Mouse (Mus musculus): Measurements from ENCODE around the gene Cbx4.
"Not testable (repeated sequence)": the region's sequence is repeated elsewhere in the genome, so short reads cannot be mapped to it uniquely, and the experiment has no call there.

The Cbx4 gene

DNA sequence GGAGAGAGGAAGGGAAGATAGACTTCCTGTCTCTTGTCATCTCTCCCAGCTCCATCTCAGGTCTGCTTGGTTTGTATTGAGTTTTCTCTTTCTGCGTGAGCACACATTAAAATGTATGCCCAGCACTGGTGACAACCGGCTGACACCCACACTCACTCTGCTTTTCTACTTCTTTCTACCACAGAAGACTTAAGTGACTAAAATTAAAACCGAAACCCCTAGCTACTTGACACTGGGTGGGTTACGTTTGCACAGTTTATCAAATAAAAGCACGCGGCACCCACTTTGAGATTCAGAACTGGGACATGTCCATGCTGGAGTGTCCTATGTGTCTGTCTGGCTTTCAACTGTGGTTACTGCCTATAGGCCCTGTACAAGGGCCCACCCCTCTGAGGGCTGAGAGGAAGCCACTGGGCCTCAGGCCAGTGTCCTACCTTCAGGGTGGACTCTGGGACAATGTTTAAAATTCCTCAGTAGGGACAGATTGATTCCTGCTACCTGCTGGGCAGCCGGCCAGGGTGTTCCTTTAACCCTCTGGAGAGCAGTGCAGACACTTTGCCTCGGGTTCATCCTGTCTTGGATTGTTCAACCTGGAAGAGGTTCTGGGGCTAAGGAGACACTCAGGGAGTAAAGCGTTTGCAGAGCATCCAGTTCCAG is 23.5 kb upstream of the Cbx4 start:
- DNase-seq, result no peak

DNA sequence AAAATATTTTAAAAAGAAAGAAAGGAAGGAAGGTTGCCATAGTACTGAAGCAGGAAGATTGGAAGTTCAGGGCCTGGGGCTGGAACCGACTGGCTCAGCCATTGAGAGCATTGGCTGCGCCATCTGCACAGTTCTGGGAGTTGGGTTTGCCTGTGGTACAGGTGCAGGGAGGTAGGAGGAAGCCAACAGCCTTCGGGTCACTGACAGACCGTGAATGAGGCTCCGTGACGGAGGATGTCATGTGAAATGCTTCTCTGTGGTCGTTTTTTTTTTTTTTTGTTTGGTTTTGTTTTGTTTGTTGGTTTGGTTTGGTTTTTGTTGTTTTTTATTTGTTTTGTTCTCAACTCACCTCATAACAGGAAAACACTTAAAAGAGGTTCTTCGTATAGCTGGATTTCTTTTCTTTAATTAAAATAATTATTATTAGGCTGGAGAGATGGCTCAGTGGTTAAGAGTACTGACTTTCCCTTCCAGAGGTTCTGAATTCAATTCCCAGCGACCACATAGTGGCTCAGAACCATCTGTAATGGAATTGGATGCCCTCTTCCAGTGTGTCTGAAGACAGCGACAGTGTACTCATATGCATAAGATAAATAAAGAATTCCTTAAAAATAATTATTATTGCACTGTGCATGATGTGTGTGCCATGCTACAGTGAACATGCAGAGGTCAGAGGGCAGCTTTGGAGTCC is 22.7 kb upstream of the Cbx4 start:
- no peak for DNase-seq

DNA sequence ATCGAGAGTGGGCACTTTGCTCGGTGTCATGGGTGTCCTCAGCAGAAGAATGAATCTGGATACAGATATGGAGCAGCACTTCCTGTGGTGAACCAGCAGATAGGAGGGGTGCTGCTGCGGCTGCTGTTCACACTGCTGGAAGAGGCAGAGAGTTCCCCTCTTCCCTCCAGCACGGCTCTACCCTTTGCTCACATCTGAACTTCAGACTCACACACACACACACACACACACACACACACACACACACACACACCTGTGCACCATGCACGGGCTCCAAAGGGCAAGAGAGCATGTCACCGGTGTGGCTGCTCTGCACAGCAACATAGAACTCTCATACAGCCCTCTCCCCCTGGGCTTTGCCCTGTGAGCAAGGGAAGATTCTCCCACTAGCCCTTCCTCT is 20.3 kb upstream of the Cbx4 start:
- DNase-seq, result no peak

DNA sequence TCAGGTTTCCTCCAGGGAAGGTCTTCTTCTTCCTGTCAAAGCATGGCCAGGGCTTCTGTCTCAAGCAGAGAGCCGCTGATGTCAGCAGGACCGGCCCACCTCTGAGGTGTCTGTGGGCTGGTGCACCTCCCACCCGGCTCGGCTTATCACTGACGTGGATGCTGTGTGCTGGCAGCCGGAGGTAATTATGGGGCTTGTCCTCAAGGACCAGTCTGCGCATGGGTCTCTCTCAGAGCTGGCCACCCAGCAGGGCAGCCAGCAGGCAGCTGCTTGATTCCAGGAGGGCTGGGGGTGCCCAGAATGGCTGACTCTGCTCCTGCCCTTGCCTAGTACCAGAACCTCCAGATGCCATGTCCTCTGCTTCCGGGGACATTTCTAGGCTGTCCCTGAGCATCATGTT is 19.7 kb upstream of the Cbx4 start:
- no peak for DNase-seq

DNA sequence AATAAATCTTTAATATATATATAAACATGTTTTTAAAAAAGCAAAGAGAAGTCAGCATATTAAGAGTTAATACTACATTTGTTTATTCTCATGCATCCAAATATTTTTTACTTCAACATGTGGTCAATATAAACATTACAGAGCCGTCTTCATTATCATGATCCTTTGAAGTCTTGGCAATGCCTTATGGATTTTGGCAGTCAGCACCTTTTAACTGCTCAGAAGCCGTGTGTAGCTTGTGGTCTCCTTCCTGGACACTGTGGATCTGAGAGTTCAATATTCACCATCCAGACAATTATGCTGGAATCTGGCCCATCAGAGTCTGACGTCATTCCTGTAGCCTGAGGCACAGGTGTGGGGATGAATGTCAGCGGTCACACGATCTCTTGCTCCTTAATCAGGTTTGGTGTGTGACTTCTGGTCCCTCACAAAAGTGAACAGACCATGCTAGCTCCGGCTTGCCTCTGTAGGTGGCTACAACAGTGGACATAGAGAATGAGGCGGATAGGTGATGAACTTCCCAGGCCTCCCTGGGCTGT is 19.1 kb upstream of the Cbx4 start:
- no peak for DNase-seq

DNA sequence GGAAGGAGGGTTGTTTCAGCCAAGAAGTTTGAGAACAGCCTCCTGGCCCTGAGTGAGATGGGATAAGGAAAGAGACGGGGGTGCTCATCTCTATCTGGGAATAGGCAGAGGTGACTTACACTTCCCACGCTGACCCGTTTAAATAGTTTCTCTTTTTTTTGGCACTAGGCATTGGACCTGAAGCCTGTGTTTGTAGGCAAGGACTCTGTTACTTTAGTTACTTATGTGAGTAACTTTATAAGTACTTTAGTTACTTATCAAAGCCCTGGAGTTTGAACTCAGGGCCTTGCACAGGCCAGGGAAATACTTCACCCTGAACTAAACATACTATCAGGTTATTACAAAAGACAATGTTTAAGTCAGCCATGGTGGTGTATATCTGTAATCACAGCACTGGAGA is 18.0 kb upstream of the Cbx4 start:
- no peak for DNase-seq

DNA sequence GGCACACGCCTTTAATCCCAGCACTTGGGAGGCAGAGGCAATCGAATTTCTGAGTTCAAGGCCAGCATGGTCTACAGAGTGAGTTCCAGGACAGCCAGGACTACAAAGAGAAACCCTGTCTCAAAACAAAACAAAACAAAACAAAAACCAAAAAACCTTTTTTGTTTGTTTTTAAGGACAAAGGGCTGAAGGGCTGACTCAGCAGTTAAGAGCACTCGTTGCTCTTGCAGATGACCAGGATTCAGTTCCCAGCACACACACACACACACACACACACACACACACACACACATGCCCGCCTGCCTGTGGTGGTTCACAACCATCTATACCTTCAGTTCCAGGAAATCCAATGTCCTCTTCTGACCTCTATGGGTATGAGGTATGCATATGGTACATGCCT is 14.3 kb upstream of the Cbx4 start:
- not testable (repeated sequence) for DNase-seq

DNA sequence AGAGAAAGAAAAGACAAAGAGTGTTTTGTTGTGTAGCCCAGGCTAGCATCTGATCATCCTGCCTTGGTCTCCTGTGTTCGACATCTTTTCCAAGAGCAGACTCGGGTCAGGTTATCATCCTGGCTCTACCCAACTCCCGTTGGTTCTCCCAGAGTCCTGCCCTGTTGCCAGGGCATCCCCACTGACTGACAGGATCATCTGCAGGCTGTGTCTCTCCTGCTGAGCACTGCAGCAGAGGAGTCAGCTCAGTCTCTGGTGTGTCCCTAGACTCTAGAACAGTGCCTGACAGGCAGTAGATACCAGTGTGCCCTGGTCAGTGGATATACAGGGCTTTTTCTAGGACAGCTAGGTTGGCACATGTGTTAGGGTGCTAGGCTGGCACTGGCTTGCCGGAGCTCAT is 12.2 kb upstream of the Cbx4 start:
- DNase-seq, result no peak

DNA sequence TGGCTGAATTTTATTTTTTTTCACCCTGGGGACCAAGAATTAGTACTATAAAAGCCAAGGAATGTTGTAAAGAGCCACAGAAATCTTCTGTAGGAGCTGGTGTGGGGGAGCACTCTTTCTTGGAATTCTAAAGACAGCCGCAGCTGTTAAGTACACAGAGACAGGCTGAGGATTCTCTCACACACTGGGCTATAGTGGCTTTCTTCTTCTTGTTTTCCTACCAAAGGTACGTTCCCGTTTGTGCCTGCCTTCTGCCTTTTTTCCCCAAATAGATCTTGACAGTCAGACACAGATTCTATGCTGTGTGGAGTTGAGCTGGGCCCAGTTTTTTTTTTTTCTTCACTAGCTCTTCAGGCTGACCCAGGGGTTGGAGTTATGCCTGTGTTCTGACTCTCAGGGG is 9.4 kb upstream of the Cbx4 start:
- DNase-seq, result no peak

DNA sequence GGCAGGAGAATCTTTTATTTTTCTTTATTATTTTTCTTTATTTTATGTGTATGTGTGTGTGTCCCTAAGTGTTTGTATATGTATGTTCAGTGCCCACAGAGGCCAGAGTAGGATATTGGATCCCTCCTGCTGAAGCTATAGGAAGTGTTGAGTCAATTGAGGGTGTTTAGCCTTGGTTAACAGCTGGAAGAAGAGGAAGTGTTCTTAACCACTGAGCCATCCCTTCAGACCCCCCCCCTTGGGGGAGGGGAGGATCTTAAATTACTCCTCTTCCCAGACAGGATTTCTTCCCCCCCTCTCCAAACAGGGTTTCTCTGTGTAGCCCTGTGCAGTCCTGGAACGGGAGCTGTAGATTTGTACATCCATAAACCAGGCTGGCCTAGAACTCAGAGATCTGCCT is 7.3 kb upstream of the Cbx4 start:
- DNase-seq, result no peak

DNA sequence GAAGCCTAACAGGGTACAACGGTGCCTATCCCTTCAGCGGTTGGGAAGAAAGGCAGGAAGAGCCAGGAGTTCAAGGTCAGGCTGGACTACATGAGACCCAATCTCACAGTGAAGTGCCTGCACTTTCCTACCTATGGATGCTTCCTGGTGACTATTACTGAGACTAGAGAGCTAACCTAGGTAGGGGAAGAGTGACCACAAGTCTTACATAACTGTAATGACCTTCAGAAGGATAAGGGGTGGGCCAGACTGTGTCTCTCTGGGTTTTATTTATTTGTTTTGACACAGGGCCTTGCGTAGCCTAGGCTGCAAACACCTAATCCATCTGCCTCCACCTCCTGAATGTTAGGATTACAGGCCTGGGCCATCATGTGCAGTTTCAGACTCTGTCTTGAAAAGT is 6.3 kb upstream of the Cbx4 start:
- DNase-seq, result no peak

DNA sequence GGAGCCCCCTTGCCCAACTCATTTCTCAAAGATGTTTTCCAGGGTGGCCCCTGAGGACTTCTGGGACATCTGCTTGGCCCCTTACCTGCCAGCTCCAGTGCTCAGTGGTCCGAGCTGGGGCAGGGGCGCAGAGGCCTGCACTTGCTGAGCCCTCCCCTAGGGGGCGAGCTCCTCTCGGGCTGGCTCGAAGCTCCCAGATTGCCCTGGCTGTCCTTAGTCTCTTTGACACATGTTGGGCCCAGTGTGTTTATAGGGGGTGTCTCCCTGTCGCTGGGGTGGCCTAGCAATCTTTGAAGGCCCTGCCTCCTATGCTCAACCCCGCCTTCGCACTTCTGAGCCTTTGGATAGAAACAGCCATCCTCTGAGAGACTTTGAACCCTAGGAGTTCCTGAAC is 5.6 kb upstream of the Cbx4 start:
- DNase-seq, result peak; percentile 44

DNA sequence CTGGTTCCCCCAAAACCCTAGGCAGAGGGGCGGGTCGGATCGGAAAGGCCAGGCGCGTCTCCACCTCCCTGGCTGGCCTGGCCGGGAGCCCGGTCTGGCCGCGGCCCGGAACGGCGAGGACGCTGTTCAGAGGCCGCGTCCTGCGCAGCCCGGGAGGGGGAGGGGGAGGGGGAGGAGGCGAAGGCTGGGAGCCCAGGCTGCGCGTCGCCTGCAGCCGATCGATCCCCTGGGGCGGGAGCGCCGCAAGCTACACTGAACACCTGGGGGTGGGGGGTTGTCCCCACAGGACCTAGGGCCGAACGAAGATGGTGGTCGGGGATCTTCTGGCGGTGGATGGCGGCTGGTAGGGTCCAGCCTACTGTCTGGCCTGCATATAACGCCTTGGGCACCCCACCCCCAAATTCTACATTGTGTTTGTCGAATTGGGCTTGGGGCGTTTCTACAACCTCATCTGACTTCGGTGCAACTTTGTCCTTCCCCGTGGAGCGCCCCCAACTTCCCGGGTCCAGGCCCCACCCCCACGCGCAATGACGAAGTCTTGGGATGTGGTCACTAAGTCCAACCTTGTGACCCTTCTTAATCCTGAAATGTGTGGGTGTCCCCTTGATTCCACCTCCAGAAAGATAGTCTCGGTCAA is 5.1 kb upstream of the Cbx4 start:
- DNase-seq, result peak; percentile 52

DNA sequence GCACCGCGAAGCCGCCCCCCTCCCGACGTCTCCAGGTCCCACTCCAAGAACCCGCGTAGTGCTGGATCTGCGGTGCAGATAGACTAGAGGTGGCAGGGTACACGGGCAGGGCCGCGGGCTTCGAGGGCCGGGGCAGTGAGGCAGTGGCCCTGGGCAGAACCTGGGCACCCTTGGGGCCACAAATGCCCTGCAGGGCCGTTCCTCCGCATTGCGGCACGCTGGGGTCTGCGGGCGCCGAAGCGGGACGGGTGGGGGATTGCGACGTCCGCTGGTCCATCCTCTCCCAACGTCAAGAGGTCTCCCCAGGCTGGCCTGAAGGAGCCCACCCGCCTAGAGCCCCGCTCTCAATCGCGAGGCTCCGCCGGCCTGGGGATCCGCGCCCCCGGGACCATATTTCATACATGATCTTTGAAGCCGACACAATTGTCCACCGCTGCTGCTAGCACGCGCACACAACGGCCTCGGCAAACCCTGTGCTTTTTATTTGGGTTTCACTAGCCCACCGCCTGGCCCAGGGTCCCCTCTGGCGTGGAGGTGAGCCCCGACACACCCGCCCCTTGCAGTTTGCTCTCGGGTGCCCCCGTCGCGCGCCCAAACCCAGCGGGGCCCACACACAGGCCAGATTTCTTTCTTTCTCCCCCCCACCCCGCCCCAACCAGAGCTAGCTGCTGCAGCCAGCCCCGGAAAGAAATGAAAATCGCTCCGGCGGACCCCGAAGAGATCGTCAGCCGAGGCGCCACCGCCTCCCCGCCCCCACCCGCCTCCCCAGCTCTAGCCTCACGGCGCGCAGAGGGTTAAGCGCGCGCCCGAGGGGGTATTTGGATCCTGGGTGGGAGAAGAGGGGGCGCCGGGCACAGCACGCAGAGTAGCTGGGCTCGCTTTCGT is 4.3 kb upstream of the Cbx4 start:
- DNase-seq, result peak; percentile 28

DNA sequence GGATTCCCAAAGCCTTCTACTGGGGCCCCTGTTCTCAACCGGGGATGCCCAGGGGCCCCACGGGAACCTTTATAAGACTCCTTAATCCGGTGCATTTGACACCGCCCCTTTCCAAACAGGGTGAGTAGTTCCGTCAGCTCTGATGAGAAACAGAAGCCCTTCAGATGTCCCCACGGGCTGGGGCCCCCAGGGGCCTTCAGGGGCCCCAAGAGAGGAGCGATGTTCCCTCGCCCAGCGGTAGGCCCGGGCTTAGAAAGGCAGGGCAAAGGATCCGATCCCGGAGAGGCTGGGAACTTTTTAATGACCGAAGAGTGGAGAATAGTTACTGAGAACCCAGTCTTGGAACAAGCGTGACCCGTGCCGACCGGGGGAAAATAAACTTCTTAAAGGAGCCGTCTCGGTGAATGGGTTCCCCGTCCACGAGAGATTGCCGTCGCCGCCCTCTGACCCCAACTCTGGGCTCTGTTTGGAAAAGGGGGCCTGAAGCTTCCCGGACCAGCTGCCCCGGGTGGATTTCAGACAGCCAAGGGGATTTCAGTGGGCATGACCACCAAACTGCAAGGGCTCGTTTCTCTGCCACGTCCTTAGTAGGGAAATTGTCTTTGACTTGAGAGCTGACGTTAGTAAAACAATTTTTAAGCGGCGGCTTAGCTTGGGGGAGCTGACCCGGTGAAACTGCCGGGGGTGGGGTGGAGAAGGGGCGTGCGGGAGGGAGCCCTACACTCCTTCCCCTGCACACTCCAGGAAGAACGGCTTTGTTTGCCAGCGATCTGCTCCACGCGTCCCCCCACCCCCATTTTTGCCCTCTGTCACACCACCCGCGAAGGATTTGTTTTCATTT is 3.4 kb upstream of the Cbx4 start:
- peak; percentile 38 for DNase-seq

DNA sequence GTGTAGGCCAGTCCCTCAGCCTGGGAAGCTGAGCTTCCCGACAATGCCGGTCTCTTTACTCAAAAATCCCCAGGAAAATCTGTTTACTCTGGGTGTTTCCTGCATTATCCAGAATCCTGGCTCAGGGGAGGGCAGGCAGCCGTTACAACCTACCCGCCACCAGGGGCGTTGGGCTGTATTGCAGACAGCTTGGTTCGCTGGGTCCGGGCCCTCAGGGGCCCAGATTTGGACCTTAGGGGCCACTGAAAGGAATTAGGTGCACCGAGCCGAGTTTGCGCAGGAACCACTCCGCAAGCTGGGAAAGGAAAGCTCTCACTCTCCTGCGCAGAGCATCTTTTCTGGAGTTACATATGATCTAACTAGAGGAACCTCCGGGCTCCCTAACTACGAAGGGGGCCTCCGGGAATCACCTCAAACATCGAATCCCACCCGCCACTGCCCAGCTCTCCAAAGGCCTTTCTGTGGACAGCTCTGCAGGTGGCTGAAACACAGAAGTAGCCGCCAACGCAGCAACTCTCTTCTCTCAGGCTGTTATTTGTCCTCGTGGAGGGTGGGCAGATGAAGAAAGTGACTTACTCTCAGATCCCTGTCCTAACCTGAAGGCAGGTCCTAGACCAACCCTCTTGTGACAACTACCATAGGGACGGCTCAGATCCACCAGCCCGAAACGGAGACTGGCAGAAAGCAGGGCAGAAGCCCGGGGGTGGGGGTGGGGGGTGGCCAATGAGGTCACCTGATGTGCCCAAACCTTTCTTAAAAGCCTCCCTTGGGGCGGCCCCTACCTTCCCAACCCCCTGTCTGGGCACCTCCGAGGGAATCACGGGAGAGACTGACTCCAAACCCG is 2.6 kb upstream of the Cbx4 start:
- DNase-seq, result peak; percentile 39

DNA sequence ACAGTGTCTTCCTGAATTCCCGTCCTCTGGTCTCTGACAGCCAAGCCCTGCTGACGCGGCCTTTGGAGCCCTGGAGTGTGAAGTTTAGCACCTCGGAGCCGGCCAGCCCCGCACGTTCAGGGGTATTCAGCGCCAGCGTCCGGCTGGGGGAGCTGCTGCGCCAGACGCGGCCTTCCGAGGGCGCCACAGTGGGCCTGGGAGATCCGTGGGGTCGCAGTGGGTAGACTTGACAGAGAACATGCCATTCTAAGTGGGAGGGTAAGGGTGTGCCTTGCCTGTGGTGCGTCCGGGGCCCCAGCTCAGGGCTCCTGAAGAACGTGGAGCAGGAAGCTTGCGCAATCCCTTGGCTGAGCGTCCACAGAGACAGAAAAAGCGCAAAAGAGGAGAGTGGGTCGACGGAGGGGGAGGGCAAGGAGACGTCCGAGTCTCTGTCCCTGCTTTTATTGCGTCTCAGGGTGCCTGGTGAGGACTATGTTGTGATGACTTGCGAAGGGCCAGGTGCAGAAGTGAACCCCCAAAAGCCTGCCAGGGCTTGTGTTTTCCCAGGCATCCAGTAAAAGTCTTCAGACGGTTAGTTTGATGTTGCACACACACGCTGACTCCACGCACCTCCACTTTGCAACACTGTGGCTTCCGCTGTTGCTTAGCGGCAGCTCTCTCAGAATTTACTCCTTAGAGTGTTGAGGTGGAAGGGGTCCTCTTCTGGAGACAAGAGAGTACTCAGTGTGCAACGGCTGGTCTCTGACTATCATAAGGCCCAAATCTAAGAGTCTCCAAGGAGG is 1.5 kb upstream of the Cbx4 start:
- peak; percentile 51 for DNase-seq

DNA sequence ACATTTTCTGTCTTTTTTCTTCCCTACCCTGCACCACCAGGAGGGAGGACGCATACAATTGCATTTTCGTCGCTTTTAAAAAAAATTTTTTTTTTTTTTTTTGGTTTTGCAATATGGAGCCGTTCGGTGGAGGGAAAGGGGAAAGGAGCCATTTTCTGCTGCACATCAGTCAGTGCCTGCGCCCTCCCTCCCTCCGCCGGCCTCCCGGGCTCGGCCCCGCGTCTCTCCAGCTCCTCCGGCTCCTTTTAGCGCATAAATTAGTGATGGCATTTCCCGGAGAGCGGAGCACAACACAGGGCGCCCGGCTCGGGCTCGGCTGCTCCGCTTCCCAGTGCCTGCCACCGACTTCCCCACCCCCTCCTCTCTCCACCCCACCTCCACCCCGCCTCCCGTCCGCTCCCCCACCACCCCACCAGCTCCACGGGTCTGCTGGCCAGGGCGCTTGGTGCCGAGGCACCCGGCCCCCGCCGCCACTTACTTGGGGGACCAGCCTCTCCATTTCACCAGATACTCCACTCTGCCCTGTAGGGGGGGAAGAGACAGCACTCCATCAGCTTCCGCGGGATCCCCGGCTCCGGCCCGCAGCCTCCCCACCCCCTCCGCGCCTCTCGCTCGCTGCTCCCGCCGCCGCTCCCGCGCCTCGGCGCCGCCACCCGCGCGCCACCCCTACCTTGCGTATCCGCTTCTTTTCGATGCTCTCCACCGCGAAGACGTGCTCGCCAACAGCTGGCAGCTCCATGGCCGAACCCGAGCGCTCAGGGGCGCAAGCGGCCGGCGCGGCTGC is 550 bp downstream of the Cbx4 start:
- peak; percentile 75 for DNase-seq

DNA sequence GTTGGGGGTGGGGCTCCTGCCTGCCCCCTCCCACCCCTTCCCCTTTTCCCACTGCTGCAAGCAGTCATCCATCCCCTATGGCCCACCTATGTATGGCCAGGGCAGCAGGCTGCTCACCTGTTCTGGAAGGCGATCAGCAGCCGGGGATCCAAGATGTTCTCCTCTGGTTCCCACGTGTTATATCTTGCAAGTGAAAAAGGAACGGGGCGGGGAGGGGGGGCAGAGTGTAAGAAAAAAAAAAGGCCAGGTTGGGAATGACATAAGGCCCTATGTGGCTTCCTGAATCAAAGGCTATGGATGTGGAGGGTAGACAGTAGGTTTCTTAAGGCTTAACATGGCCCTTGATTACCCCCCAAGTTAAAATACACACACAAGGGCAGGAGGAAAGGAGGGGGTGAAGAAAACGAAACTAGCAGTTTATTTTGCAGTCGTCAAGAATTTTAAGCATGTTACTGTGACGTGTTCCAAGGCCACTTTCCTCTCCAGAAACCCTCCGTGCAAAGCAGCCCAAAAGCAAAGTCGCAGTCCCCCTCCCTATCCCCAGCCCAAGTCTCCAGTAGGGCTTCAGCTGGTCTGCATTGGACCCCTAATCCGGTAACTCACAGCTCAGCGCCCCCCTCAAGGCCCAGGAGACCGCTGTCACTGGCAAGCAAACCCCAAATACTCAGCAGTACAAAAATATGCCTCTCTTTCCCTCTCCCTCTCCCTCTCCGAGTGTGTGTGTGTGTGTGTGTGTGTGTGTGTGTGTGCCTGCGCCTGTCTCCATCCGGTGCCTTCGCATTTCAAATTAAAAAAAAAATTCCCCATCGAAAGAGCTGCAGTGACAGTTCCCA is 1.4 kb downstream of the Cbx4 start:
- DNase-seq, result peak; percentile 61
